Mouse (Mus musculus): ENCODE data around the gene Zswim5. TPM values are rescaled to one million over a fixed set of nuclear protein-coding genes. Genes with fewer than 3 reads are reported as not detected.

Gene Zswim5
- total RNA-seq, 2 experiments from 2014 or later, result 12.2 to 14.0 TPM

DNA sequence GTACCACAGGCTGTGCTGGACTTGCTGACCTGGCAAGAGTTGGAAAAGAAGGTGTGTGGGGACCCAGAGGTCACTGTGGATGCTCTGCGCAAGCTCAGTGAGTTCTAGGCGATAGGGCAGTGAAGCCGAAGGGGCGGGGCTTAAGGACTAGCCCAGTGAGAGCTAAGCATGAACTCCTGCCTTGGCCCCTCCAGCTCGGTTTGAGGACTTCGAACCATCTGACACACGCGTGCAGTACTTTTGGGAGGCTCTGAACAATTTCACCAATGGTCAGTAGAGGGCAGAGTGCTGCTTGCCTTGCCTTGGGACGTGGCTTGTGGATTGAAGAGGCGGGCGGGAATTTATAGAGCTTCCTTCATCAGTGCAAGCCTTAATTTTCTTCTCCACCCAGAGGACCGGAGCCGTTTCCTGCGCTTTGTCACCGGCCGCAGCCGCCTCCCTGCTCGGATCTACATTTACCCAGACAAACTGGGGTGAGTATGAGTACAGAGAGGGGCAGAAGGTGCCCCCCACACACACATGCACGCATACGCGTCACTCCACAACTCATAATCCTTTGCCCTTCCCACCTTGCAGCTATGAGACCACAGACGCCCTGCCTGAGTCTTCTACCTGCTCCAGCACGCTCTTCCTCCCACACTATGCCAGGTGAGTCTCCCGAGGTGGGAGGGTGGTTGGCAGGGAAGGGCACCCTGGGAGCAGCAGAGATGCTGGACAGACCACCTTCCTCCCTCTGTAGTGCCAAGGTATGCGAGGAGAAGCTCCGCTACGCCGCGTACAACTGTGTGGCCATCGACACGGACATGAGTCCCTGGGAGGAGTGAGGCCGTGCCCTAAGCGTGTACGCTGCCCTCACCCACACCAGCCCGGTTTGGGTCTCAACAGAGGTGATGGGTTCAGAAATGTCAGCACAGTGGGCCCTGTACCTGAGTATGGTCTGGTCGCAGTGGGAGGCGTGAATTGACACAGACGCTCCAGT, 125.7 kb downstream of the Zswim5 start:
- peak; percentile 61 to 69 for DNase-seq (ENCODE audit: low spot score in 2 of 2)

- DNase-seq (ENCODE audit: low spot score in 2 of 2), result no peak
Measured at GRCm38 (mm10) chr4:117004649-117005048, 127.5 kb downstream of the Zswim5 start.

- DNase-seq (ENCODE audit: low spot score in 2 of 2), result no peak
Measured at GRCm38 (mm10) chr4:117005611-117006400, 128.6 kb downstream of the Zswim5 start.

- no peak for DNase-seq (ENCODE audit: low spot score in 2 of 2)
Measured at GRCm38 (mm10) chr4:117007058-117007457, 129.9 kb downstream of the Zswim5 start.

DNA sequence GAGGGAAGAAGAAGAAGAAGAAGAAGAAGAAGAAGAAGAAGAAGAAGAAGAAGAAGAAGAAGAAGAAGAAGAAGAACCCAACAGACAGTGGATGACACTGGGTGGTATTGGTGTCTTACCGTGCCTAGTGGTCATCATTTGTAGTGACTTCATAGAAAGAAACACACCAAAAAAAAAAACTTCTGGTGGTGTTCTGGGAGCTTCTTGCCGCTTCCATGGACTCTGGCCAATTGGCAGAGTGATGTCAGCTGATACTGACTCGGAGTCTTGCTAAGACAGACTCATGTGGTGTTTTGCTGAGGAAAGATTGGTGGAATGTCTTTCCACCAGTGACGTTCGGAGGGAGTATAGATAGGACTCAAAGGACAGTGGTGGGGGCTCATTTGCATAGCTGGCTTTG, 133.1 kb downstream of the Zswim5 start:
- DNase-seq (ENCODE audit: low spot score in 2 of 2), result no peak

GRCm38 (mm10) chr4:117013596-117013995, 136.4 kb downstream of the Zswim5 start:
- DNase-seq (ENCODE audit: low spot score in 2 of 2), result no peak

DNA sequence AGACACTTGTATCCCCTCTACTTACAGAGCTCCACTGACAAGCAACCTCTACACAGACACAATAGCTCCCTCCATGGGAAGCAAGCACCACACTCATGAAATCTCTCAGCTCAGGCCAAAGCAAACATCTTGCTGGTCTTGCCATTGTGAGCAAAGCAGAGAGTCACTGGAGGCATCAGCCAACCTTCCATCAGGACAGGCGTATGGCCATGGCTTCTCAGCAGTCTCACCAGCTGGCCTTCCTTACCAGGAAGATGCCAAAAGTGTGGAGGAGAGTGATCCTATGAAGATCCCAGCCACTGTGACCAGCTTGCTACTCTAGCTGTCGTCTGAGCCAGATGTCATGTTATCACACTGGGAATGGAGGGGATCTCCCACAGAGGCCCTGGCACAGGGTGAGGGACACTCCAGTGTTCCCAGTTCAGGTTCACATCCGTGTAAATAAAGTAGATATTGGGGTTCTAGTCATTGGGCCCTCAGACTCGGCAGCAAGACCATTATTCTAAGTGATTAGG, 137.8 kb downstream of the Zswim5 start:
- DNase-seq (ENCODE audit: low spot score in 2 of 2), result no peak

- DNase-seq (ENCODE audit: low spot score in 2 of 2), result no peak
Measured at GRCm38 (mm10) chr4:117017738-117018137, 140.6 kb downstream of the Zswim5 start.

- no peak for DNase-seq (ENCODE audit: low spot score in 2 of 2)
Measured at GRCm38 (mm10) chr4:117018327-117018726, 141.2 kb downstream of the Zswim5 start.

DNA sequence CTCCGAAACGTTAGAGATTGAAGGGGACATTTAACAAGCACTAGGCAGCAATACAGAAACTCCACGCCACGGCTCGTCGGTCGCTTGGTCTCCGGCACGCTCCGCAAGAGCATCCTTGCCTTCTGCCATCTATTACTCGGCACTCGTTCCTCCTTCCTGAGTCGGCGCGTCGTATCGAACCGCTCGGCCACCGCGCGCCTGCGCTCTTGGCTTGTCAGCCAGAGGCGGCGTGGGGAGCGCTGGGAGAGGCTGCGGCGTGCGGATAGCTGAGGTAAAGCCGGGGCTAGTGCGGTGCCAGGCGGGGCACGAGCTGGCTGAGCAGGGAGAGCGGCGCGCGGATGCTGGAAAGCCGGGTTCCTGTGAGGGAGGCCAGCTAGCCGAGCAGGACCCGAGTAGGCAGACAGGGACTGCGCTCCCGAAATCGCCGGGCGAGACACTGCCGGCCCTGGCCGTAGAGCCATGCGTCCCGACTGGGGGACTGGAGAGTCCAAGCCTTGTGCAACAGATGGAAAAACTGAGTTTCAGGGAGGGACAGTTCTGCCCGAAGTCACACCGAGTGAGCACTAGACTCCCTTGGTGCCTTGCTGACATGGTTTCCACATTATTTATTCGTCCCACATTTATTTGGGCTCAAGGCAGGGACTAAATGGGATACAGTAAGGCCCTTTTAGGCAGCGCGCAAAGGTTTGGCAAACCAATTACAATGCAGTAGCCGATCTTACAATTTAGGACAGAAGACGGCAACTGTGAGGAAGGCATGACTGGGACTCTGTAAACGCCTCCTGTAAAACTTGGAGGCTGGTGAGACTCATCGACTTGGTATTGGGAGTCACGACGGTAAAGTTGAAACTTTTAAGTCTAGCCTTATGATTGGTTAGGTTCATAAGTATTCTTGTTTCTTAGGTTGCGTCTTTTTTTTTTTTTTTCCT, 142.3 kb downstream of the Zswim5 start, which contains the start of gene Eif2b3:
Gene Eif2b3 (plus strand): TSS at position 197 of the 929 bp plus-strand sequence.
- DNase-seq (ENCODE audit: low spot score in 2 of 2), result peak; percentile 85 to 90

DNA sequence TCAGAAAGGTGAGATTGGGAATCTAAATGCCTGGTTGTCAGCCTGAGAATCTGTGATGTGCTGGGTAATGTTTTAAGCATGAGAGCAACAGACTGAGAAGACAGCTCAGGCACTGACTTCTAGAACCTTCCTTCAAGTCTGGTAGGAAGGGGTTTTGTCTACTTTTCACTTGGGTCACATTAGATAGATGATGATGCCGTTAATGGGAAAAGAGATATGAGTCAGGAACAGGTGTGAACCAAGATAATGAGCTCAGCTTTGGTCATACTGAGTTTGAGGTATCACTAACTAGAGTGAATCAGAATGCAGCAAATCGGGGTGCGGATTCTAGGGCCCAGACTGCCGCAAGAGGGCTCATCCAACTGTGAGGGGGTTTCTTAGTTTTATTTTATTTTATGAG, 146.3 kb downstream of the Zswim5 start:
- no peak for DNase-seq (ENCODE audit: low spot score in 2 of 2)

DNA sequence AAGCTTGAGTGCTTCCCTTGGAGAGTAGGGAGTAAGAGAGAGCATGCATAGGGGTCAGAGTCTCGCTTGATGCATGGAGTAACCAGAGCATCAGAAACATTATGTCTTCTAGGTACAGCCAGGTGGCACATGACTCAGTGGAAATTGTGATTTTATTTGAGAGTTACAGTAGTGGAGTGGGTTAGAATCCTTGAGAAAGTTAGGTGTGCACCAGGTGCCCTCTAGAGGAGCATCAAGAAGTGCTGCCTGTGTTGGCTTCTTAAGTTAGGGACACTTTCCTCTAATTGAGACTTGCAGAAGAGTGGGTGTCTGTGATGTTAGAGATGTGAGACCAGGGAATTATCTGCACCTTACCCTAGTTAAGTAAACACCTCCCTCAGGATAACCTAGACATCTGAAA, 153.9 kb downstream of the Zswim5 start:
- DNase-seq (ENCODE audit: low spot score in 2 of 2), result no peak

Other genes starting within 250 kb of the Zswim5 start
- 10 to 100 TPM; 74.0 to 74.6 TPM for gene Nasp, start 249.4 kb upstream of the Zswim5 start, total RNA-seq (2021)
- gene Akr1a1, start 225.7 kb upstream of the Zswim5 start, total RNA-seq (2021), result 100 to 1,000 TPM; 537 to 556 TPM
- 100 to 1,000 TPM; 174 to 189 TPM for gene Prdx1, start 191.8 kb upstream of the Zswim5 start, total RNA-seq (2021)
- 10 to 100 TPM; 17.3 to 20.7 TPM for gene Mmachc, start 169.0 kb upstream of the Zswim5 start, total RNA-seq (2021)
- 1 to 10 TPM; 2.7 to 3.2 TPM for gene Ccdc163, start 168.9 kb upstream of the Zswim5 start, total RNA-seq (2021)
- 1 to 10 TPM; 2.9 to 3.8 TPM for gene Tesk2, start 156.4 kb upstream of the Zswim5 start, total RNA-seq (2021)
- 10 to 100 TPM; 14.9 to 15.3 TPM for gene Toe1, start 69.7 kb upstream of the Zswim5 start, total RNA-seq (2021)
- gene Mutyh, start 69.7 kb upstream of the Zswim5 start, total RNA-seq (2021), result 1 to 10 TPM; 2.1 to 2.9 TPM
- 1 to 10 TPM; 1.1 TPM for gene Hpdl, start 55.7 kb upstream of the Zswim5 start, total RNA-seq (2021)
- gene Urod, start 117.0 kb downstream of the Zswim5 start, total RNA-seq (2021), result 10 to 100 TPM; 42.4 to 45.4 TPM
- 10 to 100 TPM; 44.3 to 52.2 TPM for gene Hectd3, start 117.9 kb downstream of the Zswim5 start, total RNA-seq (2021)
- gene Eif2b3, start 142.0 kb downstream of the Zswim5 start, total RNA-seq (2021), result 10 to 100 TPM; 26.1 to 27.0 TPM
- gene Ptch2, start 218.7 kb downstream of the Zswim5 start, total RNA-seq (2021), result 1 to 10 TPM; 2.5 to 3.2 TPM
- gene Btbd19, start 248.3 kb downstream of the Zswim5 start, total RNA-seq (2021), result 10 to 100 TPM in 1 of 2 experiments, 1 to 10 TPM in 1; 6.7 to 11.2 TPM
- 1 to 10 TPM; 1.1 to 1.5 TPM for gene Tctex1d4, start 249.4 kb downstream of the Zswim5 start, total RNA-seq (2021)

All from layer of hippocampus, postnatal 10 days (tissue).